Mouse (Mus musculus) MEL (cell line): ENCODE measurements around the gene Alkbh4. TPM values are rescaled to one million over a fixed set of nuclear protein-coding genes. Genes with fewer than 3 reads are reported as not detected.

Source experiments
- DNase-seq: peaks from one replicate; pipeline ENCODE4 v3.0.0; 2011; ENCODE audit warnings: low read depth, low spot score
- H3K27ac ChIP-seq: 2 replicates; pipeline ENCODE4 v1.5.1; 2012; ENCODE audit warnings: low read depth, mild to moderate bottlenecking, control low read depth, low read length, moderate library complexity; ENCODE audit not compliant: control insufficient read depth
- H3K27me3 ChIP-seq, 2 experiments: fragments of 150-350 bp in 1 of 2; sonication (generic) in 1 of 2; 2 replicates each; pipeline ENCODE4 v1.6.1; 2012; ENCODE audit warnings: low read length in 2 of 2, mild to moderate bottlenecking in 2 of 2, improper control_type of control experiment in 1 of 2, moderate library complexity in 1 of 2; ENCODE audit not compliant: insufficient read depth in 2 of 2, control insufficient read depth in 1 of 2
- H3K36me3 ChIP-seq, 2 experiments: 2 replicates each; pipeline ENCODE4 v1.6.1; 2012 to 2014; ENCODE audit warnings: low read length in 2 of 2, improper control_type of control experiment in 1 of 2, inconsistent platforms in 1 of 2, mild to moderate bottlenecking in 1 of 2; ENCODE audit not compliant: insufficient read depth in 2 of 2, control insufficient read depth in 1 of 2
- H3K4me1 ChIP-seq, 2 experiments: fragments of 150-350 bp in 1 of 2; sonication (generic) in 1 of 2; 2 replicates each; pipeline ENCODE4 v1.6.1; 2012; ENCODE audit warnings: low read length in 2 of 2, improper control_type of control experiment in 1 of 2, mild to moderate bottlenecking in 1 of 2; ENCODE audit not compliant: insufficient read depth in 2 of 2, control insufficient read depth in 1 of 2
- H3K4me3 ChIP-seq, 2 experiments: fragments of 150-350 bp in 1 of 2; sonication (generic) in 1 of 2; 2 replicates each; pipeline ENCODE4 v1.5.1; 2012; ENCODE audit warnings: low read depth in 2 of 2, low read length in 2 of 2, mild to moderate bottlenecking in 2 of 2, moderate library complexity in 2 of 2, control low read depth in 1 of 2, improper control_type of control experiment in 1 of 2; ENCODE audit not compliant: control insufficient read depth in 1 of 2, insufficient read depth in 1 of 2
- H3K79me2 ChIP-seq: 2 replicates; pipeline ENCODE4 v1.6.1; 2012; ENCODE audit warnings: mild to moderate bottlenecking, low read length, moderate library complexity; ENCODE audit not compliant: control insufficient read depth, poor library complexity, insufficient read depth
- H3K9ac ChIP-seq: 2 replicates; pipeline ENCODE4 v1.6.1; 2012; ENCODE audit warnings: low read depth, mild to moderate bottlenecking, control low read depth, low read length, moderate library complexity; ENCODE audit not compliant: control insufficient read depth, poor library complexity, severe bottlenecking
- H3K9me3 ChIP-seq: fragments of 150-350 bp; sonication (generic); replicated peaks from 2 replicates; pipeline ENCODE4 v1.6.1; 2012; ENCODE audit warnings: mild to moderate bottlenecking, low read length, improper control_type of control experiment, moderate library complexity; ENCODE audit not compliant: insufficient read depth
- CHD1 ChIP-seq: IDR thresholded peaks from 2 replicates; pipeline ENCODE4 v1.6.1; 2012; ENCODE audit warnings: low read depth, mild to moderate bottlenecking, inconsistent platforms, low read length, improper control_type of control experiment
- CHD2 ChIP-seq: IDR thresholded peaks from 2 replicates; pipeline ENCODE4 v1.6.1; 2011; ENCODE audit warnings: low read length, improper control_type of control experiment
- CTCF ChIP-seq, 3 experiments: IDR thresholded peaks in 2 of 3; conservative IDR thresholded peaks in 1 of 3; 2 replicates each; pipeline ENCODE4 v1.5.1; 2011 to 2012; ENCODE audit warnings: low read length in 3 of 3, low read depth in 2 of 3, mild to moderate bottlenecking in 2 of 3, improper control_type of control experiment in 1 of 3, inconsistent platforms in 1 of 3, mixed read lengths in 1 of 3, moderate library complexity in 1 of 3; ENCODE audit not compliant: control insufficient read depth in 1 of 3, insufficient read depth in 1 of 3, poor library complexity in 1 of 3, severe bottlenecking in 1 of 3
- E2F4 ChIP-seq: IDR thresholded peaks from 2 replicates; pipeline ENCODE4 v1.6.1; 2011; ENCODE audit warnings: low read depth, low read length, improper control_type of control experiment, borderline replicate concordance
- ELF1 ChIP-seq: IDR thresholded peaks from 2 replicates; pipeline ENCODE4 v1.6.1; 2014; ENCODE audit warnings: low read depth, mild to moderate bottlenecking, inconsistent platforms, low read length, improper control_type of control experiment, moderate library complexity
- EP300 ChIP-seq, 2 experiments: IDR thresholded peaks; 2 replicates each; pipeline ENCODE4 v1.6.1; 2011; ENCODE audit warnings: improper control_type of control experiment in 2 of 2, low read length in 2 of 2, low read depth in 1 of 2, mild to moderate bottlenecking in 1 of 2
- ETS1 ChIP-seq: IDR thresholded peaks from 2 replicates; pipeline ENCODE4 v1.6.1; 2012; ENCODE audit warnings: low read depth, mild to moderate bottlenecking, inconsistent platforms, low read length, improper control_type of control experiment, moderate library complexity
- GATA1 ChIP-seq: IDR thresholded peaks from 2 replicates; pipeline ENCODE4 v1.6.1; 2011; ENCODE audit warnings: low read depth, low read length, improper control_type of control experiment
- JUND ChIP-seq: IDR thresholded peaks from 2 replicates; pipeline ENCODE4 v1.6.1; 2011; ENCODE audit warnings: low read depth, mild to moderate bottlenecking, improper control_type of control experiment, low read length
- KAT2A ChIP-seq: conservative IDR thresholded peaks from 2 replicates; pipeline ENCODE4 v1.6.1; 2012; ENCODE audit warnings: low read depth, low read length, improper control_type of control experiment, inconsistent platforms
- MAFK ChIP-seq: IDR thresholded peaks from 2 replicates; pipeline ENCODE4 v1.6.1; 2011; ENCODE audit warnings: low read depth, mild to moderate bottlenecking, low read length, improper control_type of control experiment, borderline replicate concordance
- MAX ChIP-seq: IDR thresholded peaks from 2 replicates; pipeline ENCODE4 v1.6.1; 2011; ENCODE audit warnings: low read length, improper control_type of control experiment
- MEF2A ChIP-seq: IDR thresholded peaks from 2 replicates; pipeline ENCODE4 v1.6.1; 2014; ENCODE audit warnings: low read depth, mild to moderate bottlenecking, inconsistent platforms, low read length, improper control_type of control experiment; ENCODE audit not compliant: poor library complexity, insufficient replicate concordance, severe bottlenecking; ENCODE audit errors: extremely low read depth
- MXI1 ChIP-seq: IDR thresholded peaks from 2 replicates; pipeline ENCODE4 v1.6.1; 2011; ENCODE audit warnings: mild to moderate bottlenecking, low read depth, low read length, improper control_type of control experiment
- MYC ChIP-seq: IDR thresholded peaks from 2 replicates; pipeline ENCODE4 v1.6.1; 2011; ENCODE audit warnings: low read depth, mild to moderate bottlenecking, low read length, improper control_type of control experiment, moderate library complexity
- NRF1 ChIP-seq: IDR thresholded peaks from 2 replicates; pipeline ENCODE4 v1.6.1; 2014; ENCODE audit warnings: low read depth, mild to moderate bottlenecking, inconsistent platforms, low read length, improper control_type of control experiment, moderate library complexity; ENCODE audit not compliant: poor library complexity, insufficient read depth, severe bottlenecking
- POLR2A ChIP-seq, 2 experiments: IDR thresholded peaks; 2 replicates each; pipeline ENCODE4 v1.6.1; 2011 to 2012; ENCODE audit warnings: low read length in 2 of 2, mild to moderate bottlenecking in 2 of 2, control low read depth in 1 of 2, improper control_type of control experiment in 1 of 2, low read depth in 1 of 2, moderate library complexity in 1 of 2; ENCODE audit not compliant: control insufficient read depth in 1 of 2, insufficient read depth in 1 of 2, poor library complexity in 1 of 2
- POLR2AphosphoS2 ChIP-seq: IDR thresholded peaks from 2 replicates; pipeline ENCODE4 v1.6.1; 2011; ENCODE audit warnings: low read length, improper control_type of control experiment
- POLR2AphosphoS5 ChIP-seq: IDR thresholded peaks from 2 replicates; pipeline ENCODE4 v1.6.1; 2012; ENCODE audit warnings: low read depth, borderline replicate concordance, mild to moderate bottlenecking, inconsistent platforms, low read length, moderate library complexity, mixed read lengths
- RAD21 ChIP-seq: IDR thresholded peaks from 2 replicates; pipeline ENCODE4 v1.6.1; 2011; ENCODE audit warnings: mild to moderate bottlenecking, low read depth, low read length, improper control_type of control experiment
- RCOR1 ChIP-seq: IDR thresholded peaks from 2 replicates; pipeline ENCODE4 v1.6.1; 2012; ENCODE audit warnings: low read depth, mild to moderate bottlenecking, inconsistent platforms, low read length, improper control_type of control experiment
- SIN3A ChIP-seq: IDR thresholded peaks from 2 replicates; pipeline ENCODE4 v1.6.1; 2012; ENCODE audit warnings: low read length, improper control_type of control experiment, inconsistent platforms
- SMC3 ChIP-seq: IDR thresholded peaks from 2 replicates; pipeline ENCODE4 v1.6.1; 2011; ENCODE audit warnings: low read depth, low read length, improper control_type of control experiment
- TAL1 ChIP-seq: IDR thresholded peaks from 2 replicates; pipeline ENCODE4 v1.6.1; 2012; ENCODE audit warnings: mild to moderate bottlenecking, inconsistent platforms, low read length, moderate library complexity, mixed read lengths
- TBP ChIP-seq: IDR thresholded peaks from 2 replicates; pipeline ENCODE4 v1.8.0; 2011; ENCODE audit warnings: low read depth, low read length, improper control_type of control experiment
- UBTF ChIP-seq: IDR thresholded peaks from 2 replicates; pipeline ENCODE4 v1.6.1; 2012; ENCODE audit warnings: low read depth, mild to moderate bottlenecking, inconsistent platforms, low read length, improper control_type of control experiment, moderate library complexity, borderline replicate concordance; ENCODE audit not compliant: insufficient read depth
- ZC3H11A ChIP-seq: IDR thresholded peaks from 2 replicates; pipeline ENCODE4 v1.6.1; 2012; ENCODE audit warnings: low read depth, mild to moderate bottlenecking, inconsistent platforms, low read length, improper control_type of control experiment
- ZMIZ1 ChIP-seq: IDR thresholded peaks from 2 replicates; pipeline ENCODE4 v1.6.1; 2012; ENCODE audit warnings: low read depth, mild to moderate bottlenecking, inconsistent platforms, low read length, improper control_type of control experiment, moderate library complexity
- polyA plus RNA-seq, 2 experiments: library from polyadenylated mRNA; stranded (reverse) in 1 of 2; unstranded in 1 of 2; fragments of >175 nt in 1 of 2; fragments of >200 nt in 1 of 2; gene quantifications; 2 replicates each; pipeline versions ENCODE4 v1.2.1 to v1.2.4; 2012; ENCODE audit warnings: low replicate concordance in 2 of 2, low read depth in 1 of 2; ENCODE audit not compliant: insufficient read length in 2 of 2, insufficient read depth in 1 of 2, missing spikeins in 1 of 2
- total RNA-seq: library from RNA; depleted of rRNA; stranded (reverse); fragments of 300-350 nt; gene quantifications from 2 replicates; pipeline ENCODE4 v1.2.3, GENCODE M21; 2012

Gene Alkbh4
- total and polyA plus RNA-seq, 3 experiments = 23.2 to 24.2 TPM; not detected in 1

DNA sequence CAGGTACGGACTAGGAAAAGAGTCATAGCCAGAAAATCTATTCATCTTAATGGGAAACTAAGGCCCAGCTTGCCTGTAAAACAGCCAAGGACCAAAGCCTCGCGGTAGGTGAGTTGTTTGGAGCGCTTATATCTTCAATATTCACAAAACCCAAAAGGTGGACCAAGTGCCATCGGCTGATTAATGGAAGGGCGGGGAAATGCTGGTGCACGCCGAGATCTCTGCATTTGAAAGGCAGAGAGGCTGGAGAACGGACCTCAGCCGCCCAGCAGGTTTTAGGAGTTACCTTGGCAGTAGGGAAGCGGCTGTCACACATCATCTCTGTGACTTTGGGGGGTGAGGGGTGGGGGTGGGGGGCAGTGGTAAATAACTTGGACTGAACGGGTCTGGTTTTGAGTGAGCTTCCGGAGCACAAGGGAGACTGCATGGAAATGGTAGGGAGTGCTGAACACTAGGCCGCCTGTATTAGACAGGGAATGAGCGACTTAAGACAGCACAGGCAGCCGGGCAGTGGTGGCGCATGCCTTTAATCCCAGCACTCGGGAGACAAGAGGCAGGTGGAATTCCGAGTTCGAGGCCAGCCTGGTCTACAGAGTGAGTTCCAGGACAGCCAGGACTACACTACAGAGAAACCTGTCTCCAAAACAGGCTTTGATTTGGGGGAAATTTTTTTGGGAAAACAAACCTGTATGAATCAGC, 495 bp downstream of the Alkbh4 start:
- Histone ChIP-seq H3K27me3 (no peaks in the 10 kb centered on the region), H3K4me3 (peak overlapping the region; percentile 75 to 94), H3K9me3 (no peaks in the 10 kb centered on the region), H3K27ac (peak overlapping the region; percentile 95)
- no peak for TF ChIP-seq UBTF
- TF ChIP-seq POLR2AphosphoS5 = no peak
- peak; percentile 72; the same call in 1 of the 2 replicates for TF ChIP-seq SIN3A
- peak; percentile 86 for TF ChIP-seq TBP
- no peak for TF ChIP-seq GATA1
- TF ChIP-seq MXI1 = peak; percentile 32; the same call in 1 of the 2 replicates
- TF ChIP-seq CHD2 = peak; percentile 9; the same call in 1 of the 2 replicates
- TF ChIP-seq, all 39 proteins: peak for 4
- H3K9ac ChIP-seq = peak overlapping the region; percentile 84
- peaks cover 29% of the 10 kb centered on the region for H3K79me2 ChIP-seq
- H3K4me1 ChIP-seq = peaks cover 7 to 17% of the 10 kb centered on the region in 2 experiments
- DNase-seq = no peak
- peaks cover 2 to 11% of the 10 kb centered on the region in 2 experiments; a peak in 3 of 4 replicates for H3K36me3 ChIP-seq

DNA sequence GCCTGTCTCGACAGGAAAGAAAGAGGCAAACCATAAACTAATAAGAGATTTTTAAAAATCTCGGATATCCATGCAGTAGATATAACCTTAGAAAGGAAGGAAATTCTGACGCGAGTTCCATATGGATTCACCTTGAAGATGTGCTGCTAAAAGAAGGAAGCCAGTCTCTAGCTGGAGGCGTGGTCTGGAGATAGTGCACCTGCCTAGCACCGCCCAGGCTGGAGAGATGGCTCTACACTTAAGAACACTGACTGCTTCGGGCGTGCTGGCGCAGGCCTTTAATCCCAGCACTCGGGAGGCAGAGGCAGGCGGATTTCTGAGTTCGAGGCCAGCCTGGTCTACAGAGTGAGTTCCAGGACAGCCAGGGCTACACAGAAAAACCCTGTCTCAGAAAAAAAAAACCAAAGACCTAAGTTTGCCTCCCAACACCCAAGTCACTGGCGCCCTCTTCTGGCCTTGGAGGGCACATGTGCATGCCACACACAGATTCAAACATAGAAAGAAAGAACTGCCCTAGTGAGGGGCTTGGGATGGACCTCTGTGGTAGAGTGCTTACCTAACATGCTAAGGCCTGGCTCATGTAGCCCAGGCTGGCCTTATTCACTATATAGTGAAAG, 1.8 kb downstream of the Alkbh4 start:
- Histone ChIP-seq H3K9ac (no peak overlapping the region), H3K4me3 (peak overlapping the region in 1 of 2 experiments; percentile 25; a peak in 1 of 4 replicates), H3K9me3 (no peaks in the 10 kb centered on the region), H3K27me3 (no peaks in the 10 kb centered on the region), H3K4me1 (peaks cover 7 to 17% of the 10 kb centered on the region in 2 experiments), H3K79me2 (peaks cover 29% of the 10 kb centered on the region), H3K27ac (no peak overlapping the region), H3K36me3 (peaks cover 2 to 11% of the 10 kb centered on the region in 2 experiments; a peak in 3 of 4 replicates)
- peak; percentile 78 for DNase-seq
- TF ChIP-seq E2F4 (no peak), GATA1 (no peak), POLR2AphosphoS2 (no peak), RAD21 (peak; percentile 42), ELF1 (no peak), POLR2AphosphoS5 (no peak), RCOR1 (no peak), TBP (peak; percentile 28; the same call in 1 of the 2 replicates), TAL1 (no peak), ZMIZ1 (no peak), CHD1 (no peak), MAX (no peak), POLR2A (IDR thresholded peaks at IDR 0.05; ENCODE audit: control insufficient read depth in 1 of 2, insufficient read depth in 1 of 2, low read depth in 1 of 2, low read length in 2 of 2, poor library complexity in 1 of 2) (0 out of 4 replicates have a peak, but pooled peaks of 1 of the 2 experiments have one; percentile 22), CTCF (IDR thresholded peaks at IDR 0.05 in 2 of 3, conservative IDR thresholded peaks at IDR 0.05 in 1 of 3; ENCODE audit: control insufficient read depth in 1 of 3, insufficient read depth in 1 of 3, low read depth in 2 of 3, low read length in 3 of 3, poor library complexity in 1 of 3, severe bottlenecking in 1 of 3) (peak; percentile 64 to 83 (median 67)), ZC3H11A (peak; percentile 24; the same call in 1 of the 2 replicates), EP300 (IDR thresholded peaks at IDR 0.05; ENCODE audit: low read depth in 1 of 2, low read length in 2 of 2) (no peak), SMC3 (peak; percentile 46), ETS1 (no peak), NRF1 (no peak), MAFK (no peak), CHD2 (no peak), MYC (peak; percentile 66), SIN3A (peak; percentile 28; the same call in 1 of the 2 replicates), KAT2A (no peak), UBTF (no peak), JUND (no peak), MEF2A (no peak)
